Mouse (Mus musculus) myocyte (in vitro differentiated cells): Measurements from ENCODE around the gene Oxt.

Experiments used
- CEBPB ChIP-seq: IDR thresholded peaks from 2 replicates; pipeline ENCODE4 v1.6.1; 2011; ENCODE audit warnings: mild to moderate bottlenecking, moderate library complexity; ENCODE audit not compliant: poor library complexity, insufficient read depth, severe bottlenecking
- E2F4 ChIP-seq: IDR thresholded peaks from one replicate; pipeline ENCODE4 v1.6.1; 2011; ENCODE audit warnings: mild to moderate bottlenecking, control low read depth, moderate library complexity; ENCODE audit not compliant: insufficient read depth
- MAX ChIP-seq: IDR thresholded peaks from one replicate; pipeline ENCODE4 v1.6.1; 2011; ENCODE audit warnings: low read depth, mild to moderate bottlenecking, control low read depth
- MYOG ChIP-seq, 3 experiments: IDR thresholded peaks; one replicate each; pipeline ENCODE4 v1.6.1; 2011; ENCODE audit warnings: control low read depth in 2 of 3, low read depth in 2 of 3, mild to moderate bottlenecking in 2 of 3; ENCODE audit not compliant: insufficient read length in 2 of 3, control insufficient read depth in 1 of 3, insufficient read depth in 1 of 3
- POLR2A ChIP-seq: IDR thresholded peaks from one replicate; pipeline ENCODE4 v1.6.1; 2011; ENCODE audit warnings: low read depth, mild to moderate bottlenecking, control low read depth, moderate library complexity; ENCODE audit not compliant: insufficient read length
- POLR2AphosphoS2 ChIP-seq: IDR thresholded peaks from one replicate; pipeline ENCODE4 v1.6.1; 2011; ENCODE audit warnings: low read depth, control low read depth; ENCODE audit not compliant: insufficient read length
- TCF12 ChIP-seq: IDR thresholded peaks from one replicate; pipeline ENCODE4 v1.6.1; 2011; ENCODE audit warnings: mild to moderate bottlenecking, control low read depth; ENCODE audit not compliant: poor library complexity, insufficient read depth, severe bottlenecking
- TCF3 ChIP-seq: IDR thresholded peaks from one replicate; pipeline ENCODE4 v1.6.1; 2011; ENCODE audit warnings: low read depth, control low read depth; ENCODE audit not compliant: insufficient read length
- USF1 ChIP-seq: IDR thresholded peaks from one replicate; pipeline ENCODE4 v1.6.1; 2011; ENCODE audit warnings: low read depth, mild to moderate bottlenecking, control low read depth, moderate library complexity

DNA sequence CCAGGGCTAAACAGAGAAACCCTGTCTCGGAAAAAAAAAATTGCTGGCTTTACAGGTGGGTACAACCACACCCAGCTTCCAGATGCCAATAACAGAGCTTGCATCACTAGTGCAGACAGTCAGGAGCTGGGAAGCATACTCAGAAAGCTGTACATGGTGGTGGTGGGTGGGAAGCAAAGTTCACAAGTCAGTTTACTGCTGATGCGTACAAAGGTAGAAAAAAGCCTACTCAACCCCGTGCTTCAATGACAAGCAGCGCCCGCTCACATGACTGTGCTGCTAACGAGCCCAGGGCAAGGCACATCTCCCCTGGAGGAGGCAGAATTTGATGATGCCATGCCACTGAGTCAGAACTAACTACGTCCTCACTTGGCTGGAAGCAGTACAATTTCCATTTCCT lies 43.0 kb downstream of the Oxt start:
- TF ChIP-seq POLR2A (no peak), TCF12 (no peak), TCF3 (no peak), MYOG (IDR thresholded peaks at IDR 0.05; ENCODE audit: control insufficient read depth in 1 of 3, insufficient read depth in 1 of 3, insufficient read length in 2 of 3, low read depth in 2 of 3) (no peak), MAX (no peak), CEBPB (no peak), E2F4 (no peak), POLR2AphosphoS2 (no peak), USF1 (no peak)
